Mouse (Mus musculus) kidney, embryonic 14.5 days (tissue): ENCODE data around the gene Tnip3. TPM values are rescaled to one million over a fixed set of nuclear protein-coding genes. Genes with fewer than 3 reads are reported as not detected.

Experiments
- ATAC-seq: fragments of 200-750 bp; cut with Nextera tagmentation; 2 replicates; pipeline ENCODE4 v1.8.0; 2017; ENCODE audit warnings: moderate number of reproducible peaks, mild to moderate bottlenecking, moderate TSS enrichment, moderate library complexity; ENCODE audit not compliant: low FRiP score, low TSS enrichment
- H3K27ac ChIP-seq: fragments of 300-500 bp; sonication (generic); 2 replicates; pipeline ENCODE4 v1.5.1; 2014; ENCODE audit warnings: low read depth, mild to moderate bottlenecking, low read length, moderate library complexity, mixed read lengths
- H3K27me3 ChIP-seq: fragments of 300-500 bp; sonication (generic); 2 replicates; pipeline ENCODE4 v1.6.1; 2014; ENCODE audit warnings: mild to moderate bottlenecking, low read length; ENCODE audit not compliant: control insufficient read depth, insufficient read depth
- H3K36me3 ChIP-seq: fragments of 300-500 bp; sonication (generic); 2 replicates; pipeline ENCODE4 v1.6.1; 2014; ENCODE audit warnings: low read length, mixed read lengths; ENCODE audit not compliant: control insufficient read depth, insufficient read depth
- H3K4me1 ChIP-seq: fragments of 300-500 bp; sonication (generic); 2 replicates; pipeline ENCODE4 v1.6.1; 2014; ENCODE audit warnings: low read length, mixed read lengths; ENCODE audit not compliant: control insufficient read depth, insufficient read depth
- H3K4me2 ChIP-seq: fragments of 300-500 bp; sonication (generic); replicated peaks from 2 replicates; pipeline ENCODE4 v1.6.1; 2014; ENCODE audit warnings: low read depth, mild to moderate bottlenecking, low read length
- H3K4me3 ChIP-seq: fragments of 300-500 bp; sonication (generic); 2 replicates; pipeline ENCODE4 v1.5.1; 2014; ENCODE audit warnings: mild to moderate bottlenecking, low read length
- H3K9ac ChIP-seq: fragments of 300-500 bp; sonication (generic); 2 replicates; pipeline ENCODE4 v1.6.1; 2014; ENCODE audit warnings: low read depth, mild to moderate bottlenecking, low read length, moderate library complexity
- H3K9me3 ChIP-seq: fragments of 300-500 bp; sonication (generic); 2 replicates; pipeline ENCODE4 v1.6.1; 2016; ENCODE audit warnings: low read length; ENCODE audit not compliant: control insufficient read depth
- WGBS: fragments of 180-500 bp; shearing (Covaris S2); extraction: QIAGEN DNeasy Blood & Tissue Kit; methylation state at CpG from one replicate; pipeline ENCODE4 v1.1.7; 2014; 5-methylcytosine and 5-hydroxymethylcytosine counted together
- polyA plus RNA-seq: library from polyadenylated mRNA; unstranded; fragments of >200 nt; fragmentation: Nextera tagmentation; extraction: Ambion mirVana; gene quantifications from 2 replicates; pipeline ENCODE4 v1.2.1, GENCODE M21; 2014

The Tnip3 gene
- polyA plus RNA-seq, 1 experiment from 2014 or later = not detected

DNA sequence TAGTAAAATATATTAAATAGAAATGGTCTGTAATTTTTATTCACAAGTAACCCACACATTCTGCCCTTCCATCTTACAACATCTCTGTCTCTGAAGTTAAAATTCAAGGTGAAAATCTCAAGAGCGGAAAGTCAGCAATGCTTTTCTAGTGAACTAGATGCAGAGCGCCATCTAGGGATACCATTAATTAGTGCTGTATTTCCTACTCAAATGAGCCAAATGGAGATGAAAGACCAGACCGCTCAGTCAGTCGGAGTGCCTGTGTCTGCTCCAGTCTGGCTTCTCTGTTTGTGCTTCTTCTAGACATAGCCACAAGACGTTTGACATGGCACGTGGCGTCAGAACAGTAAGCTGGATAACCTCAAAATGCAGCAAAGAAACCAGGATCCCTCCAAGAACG is 44.6 kb downstream of the Tnip3 start:
- no peaks in the 10 kb centered on the region for H3K9me3 ChIP-seq
- H3K27ac ChIP-seq = no peak overlapping the region
- H3K9ac ChIP-seq = no peak overlapping the region
- H3K27me3 ChIP-seq = no peaks in the 10 kb centered on the region
- H3K36me3 ChIP-seq = no peaks in the 10 kb centered on the region
- 28% methylated on average over 8 of the region's 8 CpGs for WGBS
- H3K4me1 ChIP-seq = no peaks in the 10 kb centered on the region
- no peak overlapping the region for H3K4me3 ChIP-seq
- peak; percentile 46; the same call in 1 of the 2 replicates for ATAC-seq
- H3K4me2 ChIP-seq = no peak overlapping the region

DNA sequence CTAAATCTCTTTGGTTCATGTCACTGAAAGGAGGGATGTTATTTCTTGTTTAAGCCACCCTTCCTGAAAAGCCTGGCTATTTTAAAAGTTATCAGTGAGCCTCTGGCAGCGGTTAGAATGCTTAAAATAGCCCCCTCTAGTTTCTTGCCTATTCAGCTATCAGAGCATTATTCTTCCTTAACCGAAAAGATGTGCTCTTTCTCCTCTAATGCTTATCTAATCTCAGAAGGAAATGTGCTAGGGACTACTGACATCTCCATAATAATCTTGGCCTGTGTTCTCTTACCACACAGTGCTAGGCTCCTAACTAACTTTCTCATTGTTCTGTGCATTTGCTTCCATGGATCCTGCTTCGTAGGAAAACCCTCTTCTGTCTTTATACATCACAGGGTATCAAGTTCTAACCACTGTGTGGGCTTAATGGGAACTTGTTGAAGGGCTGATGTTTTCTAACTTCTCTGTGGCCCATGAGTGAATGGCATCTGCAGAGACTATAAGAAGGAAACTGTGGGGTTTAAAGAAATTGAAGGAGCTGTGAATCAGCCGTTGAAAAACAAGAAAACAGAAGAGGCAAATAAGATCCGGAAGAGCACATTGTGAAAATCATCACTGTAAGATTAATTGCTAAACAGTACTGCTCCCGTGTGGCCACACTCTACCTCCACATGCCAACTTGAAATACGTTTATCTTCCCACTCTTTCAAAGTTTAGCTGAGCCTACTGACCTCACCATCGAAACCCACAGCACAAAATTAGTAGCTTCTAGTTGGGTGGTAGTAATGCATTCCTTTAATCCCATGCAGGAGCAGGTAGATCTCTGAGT is 53.2 kb downstream of the Tnip3 start:
- no peak for ATAC-seq
- WGBS = 55% methylated on average over 8 of the region's 8 CpGs
- no peaks in the 10 kb centered on the region for H3K36me3 ChIP-seq
- no peak overlapping the region for H3K4me2 ChIP-seq
- no peaks in the 10 kb centered on the region for H3K9me3 ChIP-seq
- H3K9ac ChIP-seq = no peak overlapping the region
- no peak overlapping the region for H3K27ac ChIP-seq
- H3K4me3 ChIP-seq = no peak overlapping the region
- H3K27me3 ChIP-seq = no peaks in the 10 kb centered on the region
- H3K4me1 ChIP-seq = no peaks in the 10 kb centered on the region

DNA sequence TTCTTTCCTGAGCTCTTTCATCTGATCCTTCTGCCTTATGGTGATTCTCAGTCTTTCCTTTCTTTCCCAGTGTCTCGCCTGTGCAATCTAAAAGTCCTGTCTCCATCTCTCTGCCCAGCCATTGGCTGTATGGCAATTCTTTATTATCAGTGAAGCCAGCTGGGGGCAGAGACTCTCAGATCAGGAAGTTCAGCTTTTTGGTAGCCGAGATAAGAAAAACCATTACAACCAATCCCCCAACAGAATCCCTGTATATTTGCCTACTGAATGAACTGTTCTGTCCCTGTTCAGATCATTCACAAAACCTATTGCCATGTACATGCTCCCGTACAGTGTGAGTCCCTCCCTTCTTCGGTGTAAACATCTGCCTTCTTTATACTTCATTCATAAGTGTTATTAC is 57.9 kb downstream of the Tnip3 start:
- H3K27ac ChIP-seq = no peak overlapping the region
- H3K27me3 ChIP-seq = no peaks in the 10 kb centered on the region
- WGBS = 82% methylated on average over 4 of the region's 4 CpGs
- no peak for ATAC-seq
- H3K36me3 ChIP-seq = no peaks in the 10 kb centered on the region
- no peaks in the 10 kb centered on the region for H3K4me1 ChIP-seq
- H3K4me3 ChIP-seq = no peak overlapping the region
- H3K9me3 ChIP-seq = no peaks in the 10 kb centered on the region
- no peak overlapping the region for H3K9ac ChIP-seq
- no peak overlapping the region for H3K4me2 ChIP-seq

DNA sequence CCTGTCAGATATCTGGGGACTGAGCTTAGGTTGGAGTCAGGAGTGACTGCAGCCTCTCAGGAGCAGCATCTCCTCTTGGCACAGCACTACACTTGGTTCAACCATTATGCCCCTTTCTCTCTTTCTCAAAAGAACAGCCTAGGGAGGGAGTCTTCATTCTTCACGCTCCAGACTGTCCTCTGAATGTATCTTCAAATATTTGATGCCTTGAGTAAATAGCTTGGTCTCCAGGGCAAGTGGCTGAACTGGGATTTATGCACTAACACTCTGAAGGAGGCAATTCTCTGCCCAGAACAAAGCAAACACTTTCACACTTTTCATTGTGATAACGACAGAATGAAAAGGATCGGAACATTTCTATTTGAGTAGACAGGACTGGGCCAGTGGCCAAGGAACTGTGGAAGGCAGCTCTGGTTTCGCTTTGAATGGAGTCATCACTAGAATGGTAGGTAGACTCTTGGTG is 59.8 kb downstream of the Tnip3 start:
- WGBS = 55% methylated on average over 4 of the region's 4 CpGs
- no peak overlapping the region for H3K4me3 ChIP-seq
- H3K9ac ChIP-seq = no peak overlapping the region
- no peaks in the 10 kb centered on the region for H3K36me3 ChIP-seq
- H3K27me3 ChIP-seq = no peaks in the 10 kb centered on the region
- H3K27ac ChIP-seq = no peak overlapping the region
- H3K4me2 ChIP-seq = no peak overlapping the region
- H3K4me1 ChIP-seq = no peaks in the 10 kb centered on the region
- ATAC-seq = no peak
- H3K9me3 ChIP-seq = no peaks in the 10 kb centered on the region

DNA sequence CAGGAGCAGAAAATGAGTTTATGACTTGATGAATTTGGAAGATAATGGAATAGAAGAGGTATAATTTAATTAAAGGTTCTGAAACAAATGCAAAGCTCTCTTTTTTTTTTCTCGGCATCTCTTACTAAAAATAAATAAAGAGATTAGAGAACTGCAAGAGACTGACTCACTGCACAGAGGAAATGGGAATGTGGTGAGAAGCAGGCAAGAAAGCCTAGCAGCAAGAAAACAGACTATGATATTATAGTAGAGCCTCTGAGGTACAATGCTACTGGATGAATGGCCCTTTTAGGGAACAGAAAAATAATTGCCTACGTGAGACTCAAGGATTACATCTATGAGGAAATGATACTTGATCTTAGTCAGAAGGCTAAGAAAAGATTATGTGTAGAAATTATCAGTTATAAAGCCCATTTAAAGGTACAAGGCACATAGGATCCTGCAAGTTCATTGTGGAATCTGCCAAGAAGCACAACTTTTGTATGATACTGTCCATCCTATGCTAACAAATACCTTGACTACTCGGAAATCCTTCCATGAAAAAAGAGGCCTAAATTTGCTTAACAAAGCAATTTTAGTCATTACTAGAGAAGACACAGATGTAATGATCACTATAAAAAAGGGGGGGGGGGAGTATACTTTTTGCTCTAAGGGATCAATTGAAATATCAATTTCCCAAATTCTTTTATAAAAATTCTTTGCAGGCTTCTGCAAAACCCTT is 60.4 kb downstream of the Tnip3 start:
- 87% methylated on average over 3 of the region's 3 CpGs for WGBS
- H3K4me2 ChIP-seq = no peak overlapping the region

DNA sequence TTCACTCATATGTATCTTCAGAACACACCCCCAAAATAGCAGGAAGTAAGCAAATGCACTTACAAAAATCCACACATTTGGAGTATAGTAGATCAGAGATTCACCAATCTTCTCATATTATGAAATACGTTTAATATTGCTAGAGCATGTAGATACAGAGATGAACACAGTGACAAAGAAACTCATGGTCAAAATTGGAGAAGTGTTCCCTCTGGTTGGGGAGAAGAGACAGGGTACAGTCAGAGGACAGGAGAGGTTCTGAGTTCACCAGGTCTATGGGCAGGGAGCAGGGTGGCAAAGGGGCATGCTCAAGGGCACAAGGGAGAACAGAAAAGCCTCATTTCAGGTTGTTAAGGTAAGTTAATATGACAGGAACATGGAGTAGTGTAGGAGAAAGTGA is 63.7 kb downstream of the Tnip3 start:
- H3K4me1 ChIP-seq = no peaks in the 10 kb centered on the region
- H3K4me2 ChIP-seq = no peak overlapping the region
- 83% methylated on average over 1 of the region's 1 CpGs for WGBS
- no peaks in the 10 kb centered on the region for H3K9me3 ChIP-seq
- H3K27me3 ChIP-seq = no peaks in the 10 kb centered on the region
- no peak for ATAC-seq
- H3K27ac ChIP-seq = no peak overlapping the region
- H3K4me3 ChIP-seq = no peak overlapping the region
- H3K9ac ChIP-seq = no peak overlapping the region
- no peaks in the 10 kb centered on the region for H3K36me3 ChIP-seq

More for the DNA sequence above, 60.4 kb downstream of the Tnip3 start:
- H3K27me3 ChIP-seq = no peaks in the 10 kb centered on the region
- H3K36me3 ChIP-seq = no peaks in the 10 kb centered on the region
- no peak overlapping the region for H3K27ac ChIP-seq
- no peak for ATAC-seq
- H3K9ac ChIP-seq = no peak overlapping the region
- no peaks in the 10 kb centered on the region for H3K9me3 ChIP-seq
- H3K4me3 ChIP-seq = no peak overlapping the region
- H3K4me1 ChIP-seq = no peaks in the 10 kb centered on the region

DNA sequence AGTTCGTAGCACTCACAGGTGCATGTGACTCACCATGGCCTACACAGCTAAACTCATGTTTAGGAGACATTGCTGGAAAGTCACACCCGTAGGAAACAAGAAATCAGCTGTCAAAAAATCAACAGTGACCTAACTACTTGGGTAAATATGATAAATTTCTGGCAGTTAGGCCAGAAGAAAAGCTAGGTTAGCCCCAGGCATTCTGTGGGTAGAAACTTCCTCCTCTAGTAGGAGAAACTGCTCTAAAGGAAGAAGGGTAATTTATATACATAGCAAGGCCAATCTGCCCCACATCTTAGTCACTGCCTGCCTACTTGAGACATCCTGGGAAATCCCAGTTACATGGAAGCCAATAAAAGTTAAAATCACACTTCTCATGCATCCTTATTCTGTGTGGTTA is 64.9 kb downstream of the Tnip3 start:
- Histone ChIP-seq H3K4me3 (no peak overlapping the region), H3K9me3 (no peaks in the 10 kb centered on the region), H3K27ac (no peak overlapping the region), H3K4me1 (no peaks in the 10 kb centered on the region), H3K27me3 (no peaks in the 10 kb centered on the region), H3K4me2 (no peak overlapping the region), H3K9ac (no peak overlapping the region), H3K36me3 (no peaks in the 10 kb centered on the region)
- WGBS = 91% methylated on average over 2 of the region's 2 CpGs
- ATAC-seq = no peak

DNA sequence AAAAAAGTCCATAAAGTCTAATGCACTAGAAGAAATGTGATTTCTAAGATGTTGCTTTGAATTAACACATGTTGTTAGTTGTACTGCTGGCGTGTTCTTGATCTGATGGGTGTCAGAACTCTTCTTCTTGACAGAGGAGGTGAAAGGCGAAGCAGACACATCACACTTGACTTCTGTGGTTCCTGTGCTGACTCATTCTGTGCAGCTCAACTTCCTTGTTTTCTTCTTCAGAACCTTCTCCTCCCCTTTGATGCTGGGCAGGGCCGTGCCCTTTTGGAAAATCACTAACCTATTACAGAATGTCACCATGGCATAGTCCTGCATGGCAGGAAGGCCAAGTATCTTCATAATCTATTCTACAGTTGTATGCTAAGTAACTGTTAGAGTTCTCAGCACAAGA is 69.1 kb downstream of the Tnip3 start:
- 79% methylated on average over 3 of the region's 3 CpGs for WGBS
- H3K27me3 ChIP-seq = no peaks in the 10 kb centered on the region
- no peak overlapping the region for H3K4me3 ChIP-seq
- ATAC-seq = no peak
- no peaks in the 10 kb centered on the region for H3K9me3 ChIP-seq
- H3K4me2 ChIP-seq = no peak overlapping the region
- no peaks in the 10 kb centered on the region for H3K4me1 ChIP-seq
- no peak overlapping the region for H3K27ac ChIP-seq
- H3K36me3 ChIP-seq = no peaks in the 10 kb centered on the region
- H3K9ac ChIP-seq = no peak overlapping the region

DNA sequence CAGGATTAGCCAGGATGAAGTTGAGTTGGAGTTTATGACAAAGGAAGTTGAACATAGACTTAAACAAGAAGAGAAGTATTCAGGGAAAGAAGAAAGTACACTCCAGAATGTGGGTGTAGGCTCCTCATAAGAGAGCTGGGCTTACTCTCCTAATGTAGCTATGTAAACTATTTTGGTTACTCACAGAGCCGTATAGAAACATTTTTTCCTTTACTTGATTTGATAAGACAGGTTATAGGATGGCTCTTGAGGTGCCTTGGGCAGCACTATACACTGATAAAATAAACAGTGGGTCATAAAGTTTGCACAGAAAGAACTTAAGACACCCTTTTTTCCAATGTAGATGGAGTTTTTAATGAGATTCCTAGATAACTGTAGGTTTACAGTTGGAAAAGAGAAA is 70.3 kb downstream of the Tnip3 start:
- Histone ChIP-seq H3K4me2 (no peak overlapping the region), H3K9ac (no peak overlapping the region), H3K9me3 (no peaks in the 10 kb centered on the region), H3K27me3 (no peaks in the 10 kb centered on the region), H3K4me3 (no peak overlapping the region), H3K27ac (no peak overlapping the region), H3K4me1 (no peaks in the 10 kb centered on the region), H3K36me3 (no peaks in the 10 kb centered on the region)
- 81% methylated on average over 1 of the region's 1 CpGs for WGBS
- ATAC-seq = no peak
